Comparison of ENCODE assay signal across 12 mouse cellular contexts in the genomic region with DNA sequence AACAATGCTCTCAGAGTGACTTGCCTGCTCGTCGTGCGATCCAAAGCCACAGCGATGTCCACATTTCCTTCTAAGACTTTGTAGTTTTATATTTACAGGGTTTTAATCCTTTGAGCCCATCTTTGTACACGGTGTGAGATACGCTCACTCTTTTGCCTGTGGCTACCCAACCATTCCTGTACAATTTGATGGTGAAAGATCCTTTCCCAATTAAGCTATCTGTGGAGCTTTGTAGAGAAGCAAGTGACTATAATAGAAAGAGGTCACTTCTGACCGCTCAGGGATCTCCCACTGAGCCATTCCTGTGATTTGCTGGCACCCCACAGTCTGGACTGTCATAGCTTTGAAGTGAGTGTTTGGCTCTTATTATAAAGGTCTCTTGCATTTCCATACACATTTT. TPM values are rescaled to one million over a fixed set of nuclear protein-coding genes. Genes with fewer than 3 reads are reported as not detected.
A peak's percentile ranks its signal among the peaks of the same experiment; 100 is the strongest.
DNase-seq lines count a peak whose midpoint lies in the region; ATAC-seq and TF ChIP-seq lines count a peak whose summit lies in the region.
"Had no signal": no experiment of that assay in that cellular context is flagged by ENCODE, and none has a peak within 500 bp of the region (broad histone marks: within the 10 kb centered on the region; RNA-seq: fewer than 3 reads in every experiment).

No protein-coding gene starts in this region.

- no peak for TF ChIP-seq CTCF in lung, embryonic 14.5 days (IDR thresholded peaks at IDR 0.05; ENCODE audit: low read depth)
- no peak for TF ChIP-seq CTCF in brain, embryonic 14.5 days (IDR thresholded peaks at IDR 0.05; ENCODE audit: borderline replicate concordance, extremely low read depth, insufficient read depth, insufficient read length)

- no peak for DNase-seq in heart, adult 8-10 months (ENCODE audit: low spot score)
- no peak for DNase-seq in lung, embryonic 14.5 days
- no peak for DNase-seq in lung, postnatal 36 days
- peak; percentile 50 for DNase-seq in brain, embryonic 14.5 days (ENCODE audit: low read depth)
- DNase-seq in limb, embryonic 10.5 days (ENCODE audit: low spot score): no peak
- no peak for DNase-seq in cerebellum, adult 18-20 months
- no peak for DNase-seq in layer of hippocampus, adult 9-11 months
- DNase-seq: cerebellum, adult 9-10 months; right cerebral cortex, postnatal 14 days had no signal

- peak overlapping the region; percentile 21 for H3K4me2 ChIP-seq in heart, embryonic 11.5 days
- peak overlapping the region; percentile 40; the same call in 1 of the 2 replicates for H3K4me2 ChIP-seq in lung, embryonic 14.5 days
- H3K4me2 ChIP-seq: neural tube, embryonic 13.5 days had no signal

- no peak for TF ChIP-seq POLR2A in brain, embryonic 14.5 days (IDR thresholded peaks at IDR 0.05; ENCODE audit: borderline replicate concordance, extremely low read depth, insufficient read depth, insufficient read length, poor library complexity, severe bottlenecking)

- no peaks in the 10 kb centered on the region for H3K9me3 ChIP-seq in heart, embryonic 11.5 days (replicated peaks; ENCODE audit: control insufficient read depth, low read length)
- H3K9me3 ChIP-seq in lung, embryonic 14.5 days (ENCODE audit: low read depth, low read length): no peaks in the 10 kb centered on the region
- H3K9me3 ChIP-seq in limb, embryonic 10.5 days (replicated peaks): no peaks in the 10 kb centered on the region
- H3K9me3 ChIP-seq: neural tube, embryonic 13.5 days had no signal

- no peak for ATAC-seq in heart, embryonic 11.5 days (replicated peaks; ENCODE audit: insufficient number of reproducible peaks, low FRiP score, low TSS enrichment)
- ATAC-seq in lung, embryonic 14.5 days (ENCODE audit: insufficient read depth): no peak

- H3K27ac ChIP-seq in heart, embryonic 11.5 days (ENCODE audit: low read depth, low read length): no peak overlapping the region
- H3K27ac ChIP-seq in lung, embryonic 14.5 days (ENCODE audit: low read depth): no peak overlapping the region
- no peak overlapping the region for H3K27ac ChIP-seq in limb, embryonic 10.5 days
- H3K27ac ChIP-seq: kidney, postnatal 0 days; neural tube, embryonic 13.5 days had no signal

- no peak overlapping the region for H3K4me3 ChIP-seq in heart, embryonic 11.5 days (ENCODE audit: low read depth, low read length)
- no peak overlapping the region for H3K4me3 ChIP-seq in lung, embryonic 14.5 days (ENCODE audit: low read depth, low read length)
- H3K4me3 ChIP-seq in limb, embryonic 10.5 days: peak overlapping the region; percentile 20; the same call in 1 of the 2 replicates
- H3K4me3 ChIP-seq: neural tube, embryonic 13.5 days had no signal

- no peaks in the 10 kb centered on the region for H3K4me1 ChIP-seq in heart, embryonic 11.5 days (ENCODE audit: control insufficient read depth, insufficient read depth, low read length)
- H3K4me1 ChIP-seq in lung, embryonic 14.5 days (ENCODE audit: insufficient read depth): no peaks in the 10 kb centered on the region
- H3K4me1 ChIP-seq in limb, embryonic 10.5 days: no peaks in the 10 kb centered on the region; the same call in 1 of the 2 replicates
- H3K4me1 ChIP-seq: neural tube, embryonic 13.5 days had no signal

- 16% methylated on average over 7 of the region's 7 CpGs for WGBS in heart, embryonic 11.5 days (ENCODE audit: insufficient replicate concordance)
- 25% methylated on average over 7 of the region's 7 CpGs for WGBS in lung, embryonic 14.5 days
- WGBS in limb, embryonic 10.5 days: 14% methylated on average over 7 of the region's 7 CpGs

- H3K27me3 ChIP-seq in heart, embryonic 11.5 days (ENCODE audit: control insufficient read depth, insufficient read depth, low read length): peaks cover 5% of the 10 kb centered on the region
- peaks cover 14% of the 10 kb centered on the region for H3K27me3 ChIP-seq in lung, embryonic 14.5 days (ENCODE audit: insufficient read depth, low read length)
- peaks cover 35% of the 10 kb centered on the region for H3K27me3 ChIP-seq in limb, embryonic 10.5 days (ENCODE audit: low read depth, poor library complexity, severe bottlenecking)

- H3K9ac ChIP-seq in heart, embryonic 11.5 days (ENCODE audit: low read depth, low read length): no peak overlapping the region
- no peak overlapping the region for H3K9ac ChIP-seq in lung, embryonic 14.5 days
- H3K9ac ChIP-seq: neural tube, embryonic 13.5 days had no signal

- no peaks in the 10 kb centered on the region for H3K36me3 ChIP-seq in heart, embryonic 11.5 days (ENCODE audit: control insufficient read depth, insufficient read depth, low read length)
- no peaks in the 10 kb centered on the region for H3K36me3 ChIP-seq in lung, embryonic 14.5 days (ENCODE audit: insufficient read depth)
- no peaks in the 10 kb centered on the region for H3K36me3 ChIP-seq in limb, embryonic 10.5 days
- H3K36me3 ChIP-seq: neural tube, embryonic 13.5 days had no signal

RNA-seq across cellular contexts. Expression of a gene that starts 48.0 kb away (rescaled TPM):
- 165 and 188 TPM in 2 replicates for polyA plus RNA-seq in heart, embryonic 11.5 days (2014; fragmentation: Nextera tagmentation; extraction: Ambion mirVana)
- 10 to 100 TPM; 35.1 to 41.5 (median 39.3) TPM for total RNA-seq in heart, adult 8-10 months (2022)
- 241 and 249 TPM in 2 replicates for polyA plus RNA-seq in lung, embryonic 14.5 days (2014; fragmentation: Nextera tagmentation; extraction: Ambion mirVana)
- 169 and 177 TPM in 2 replicates for polyA plus RNA-seq in brain, embryonic 14.5 days (2012; rRNA removed)
- 231 and 238 TPM in 2 replicates for polyA plus RNA-seq in limb, embryonic 10.5 days (2016; fragmentation: Nextera tagmentation; extraction: Ambion mirVana)
